Mouse (Mus musculus): Measurements from ENCODE around the gene Rhox2b.
"Not testable (repeated sequence)": the region's sequence is repeated elsewhere in the genome, so short reads cannot be mapped to it uniquely, and the experiment has no call there.

Rhox2b gene

DNA sequence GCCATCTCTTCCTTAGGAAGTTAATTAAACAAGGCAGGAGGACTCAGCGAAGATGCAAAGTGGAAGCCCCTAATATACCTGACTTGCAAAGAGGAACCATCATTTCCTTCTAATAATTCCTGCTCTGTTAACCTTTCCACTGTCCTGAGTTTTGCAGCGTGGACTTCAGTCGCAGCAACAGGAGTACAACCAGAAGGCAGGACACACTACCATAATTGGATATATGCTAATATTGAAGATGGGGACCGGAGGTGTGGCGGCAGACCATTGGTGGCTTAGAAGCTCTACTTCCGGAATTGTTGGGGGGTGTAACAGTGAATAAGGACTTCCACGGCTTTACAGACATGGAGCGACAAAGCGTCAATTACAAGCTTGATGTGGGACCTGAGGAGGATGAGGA, at the start of gene Rhox2b:
Gene Rhox2b (plus strand): TSS at position 301 of the 400 bp plus-strand sequence.
- not testable (repeated sequence) for DNase-seq

DNA sequence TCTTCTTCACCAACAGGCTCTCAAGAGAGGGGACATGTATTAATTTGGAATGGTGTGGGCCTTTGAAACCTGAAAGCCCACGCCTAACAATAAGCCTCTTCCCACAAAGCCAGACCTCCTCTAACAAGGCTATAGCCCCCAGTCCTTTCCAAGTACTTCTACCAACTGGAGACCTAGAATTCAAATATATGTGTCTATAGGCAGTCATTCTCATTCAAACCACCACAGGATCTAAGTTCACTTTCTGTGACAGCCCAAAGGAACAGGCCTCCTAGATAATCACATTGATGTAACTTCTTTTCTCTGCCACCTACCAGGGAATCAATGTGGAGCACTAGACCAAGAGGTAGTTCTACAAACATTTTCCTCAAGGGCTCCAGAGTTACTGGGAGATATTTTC, 32.1 kb upstream of the Rhox2b start, which contains the start of gene Rhox3a2:
Gene Rhox3a2 (plus strand): TSS at position 301 of the 400 bp plus-strand sequence.
- not testable (repeated sequence) for DNase-seq

DNA sequence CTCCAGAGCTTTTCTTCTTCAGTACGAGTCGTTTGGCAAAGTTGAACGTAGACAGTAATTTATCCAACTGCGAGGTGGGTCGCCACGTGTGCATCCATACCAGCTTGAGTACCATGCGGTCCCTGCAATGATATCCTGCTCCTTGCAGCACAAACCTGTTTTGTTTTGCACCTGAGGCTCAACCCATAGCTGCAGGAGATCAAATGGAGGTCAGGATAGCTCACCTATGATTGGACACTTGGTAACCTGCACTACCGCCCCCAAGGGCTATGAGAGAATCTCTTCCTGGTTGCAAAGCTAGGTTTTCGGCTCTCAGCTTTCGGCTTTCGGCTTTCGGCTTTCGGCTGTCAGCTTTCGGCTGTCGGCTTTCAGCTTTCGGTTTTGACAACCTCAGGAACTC, 21.3 kb upstream of the Rhox2b start, which contains the start of gene Rhox4a2:
Gene Rhox4a2 (plus strand): TSS at position 301 of the 400 bp plus-strand sequence.
- DNase-seq, result not testable (repeated sequence)

DNA sequence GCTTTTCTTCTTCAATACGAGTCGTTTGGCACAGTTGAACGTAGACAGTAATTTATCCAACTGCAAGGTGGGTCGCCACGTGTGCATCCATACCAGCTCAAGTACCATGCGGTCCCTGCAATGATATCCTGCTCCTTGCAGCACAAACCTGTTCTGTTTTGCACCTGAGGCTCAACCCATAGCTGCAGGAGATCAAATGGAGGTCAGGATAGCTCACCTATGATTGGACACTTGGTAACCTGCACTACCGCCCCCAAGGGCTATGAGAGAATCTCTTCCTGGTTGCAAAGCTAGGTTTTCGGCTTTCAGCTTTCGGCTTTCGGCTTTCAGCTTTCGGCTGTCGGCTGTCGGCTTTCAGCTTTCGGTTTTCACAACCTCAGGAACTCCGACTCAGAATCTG, 20.3 kb downstream of the Rhox2b start, which contains the start of gene Rhox4b:
Gene Rhox4b (plus strand): TSS at position 301 of the 400 bp plus-strand sequence.
- not testable (repeated sequence) for DNase-seq

- not testable (repeated sequence) for DNase-seq
Measured at GRCm38 (mm10) chrX:37453380-37453779, 41.5 kb downstream of the Rhox2b start, which contains the start of gene Rhox2c. Rhox2c (plus strand) TSS chrX:37453680.

GRCm38 (mm10) chrX:37458285-37458684, 46.4 kb downstream of the Rhox2b start, which contains the start of gene Rhox3c:
Rhox3c (plus strand) TSS chrX:37458585.
- DNase-seq, result not testable (repeated sequence)
